Mouse (Mus musculus) forebrain, embryonic 13.5 days (tissue): Measurements from ENCODE around the gene Gucy2g. TPM values are rescaled to one million over a fixed set of nuclear protein-coding genes. Genes with fewer than 3 reads are reported as not detected.

ENCODE experiments used
- ATAC-seq: fragments of 200-750 bp; cut with Nextera tagmentation; 2 replicates; pipeline ENCODE4 v1.8.0; 2017
- H3K27ac ChIP-seq: fragments of 300-500 bp; sonication (generic); 2 replicates; pipeline ENCODE4 v1.5.1; 2015; ENCODE audit warnings: inconsistent platforms, mild to moderate bottlenecking, moderate library complexity
- H3K27me3 ChIP-seq: fragments of 300-500 bp; sonication (generic); 2 replicates; pipeline ENCODE4 v1.6.1; 2015; ENCODE audit warnings: mild to moderate bottlenecking, inconsistent platforms
- H3K36me3 ChIP-seq: fragments of 300-500 bp; sonication (generic); 2 replicates; pipeline ENCODE4 v1.6.1; 2015; ENCODE audit warnings: mild to moderate bottlenecking, inconsistent platforms; ENCODE audit not compliant: poor library complexity, severe bottlenecking
- H3K4me1 ChIP-seq: fragments of 300-500 bp; sonication (generic); 2 replicates; pipeline ENCODE4 v1.6.1; 2015; ENCODE audit warnings: inconsistent platforms
- H3K4me2 ChIP-seq: fragments of 300-500 bp; sonication (generic); 2 replicates; pipeline ENCODE4 v1.6.1; 2015; ENCODE audit warnings: inconsistent platforms, mild to moderate bottlenecking, moderate library complexity
- H3K4me3 ChIP-seq: fragments of 300-500 bp; sonication (generic); 2 replicates; pipeline ENCODE4 v1.5.1; 2015; ENCODE audit warnings: mild to moderate bottlenecking, inconsistent platforms
- H3K9ac ChIP-seq: fragments of 300-500 bp; sonication (generic); 2 replicates; pipeline ENCODE4 v1.6.1; 2015; ENCODE audit warnings: mild to moderate bottlenecking, inconsistent platforms
- H3K9me3 ChIP-seq: fragments of 300-500 bp; sonication (generic); replicated peaks from 2 replicates; pipeline ENCODE4 v1.6.1; 2016; ENCODE audit warnings: inconsistent platforms
- WGBS: fragments of 180-500 bp; shearing (Covaris S2); methylation state at CpG from one replicate; pipeline ENCODE4 v1.1.7; 2015; 5-methylcytosine and 5-hydroxymethylcytosine counted together
- polyA plus RNA-seq: library from polyadenylated mRNA; unstranded; fragments of >200 nt; fragmentation: Nextera tagmentation; extraction: Ambion mirVana; gene quantifications from 2 replicates; pipeline ENCODE4 v1.2.1, GENCODE M21; 2015

Gucy2g gene
- not detected in 2 replicates for polyA plus RNA-seq

GRCm38 (mm10) chr19:55241186-55241645, at the start of gene Gucy2g:
Gene Gucy2g, minus strand, starts transcription at chr19:55241236.
- WGBS, result 70% methylated on average over 6 of the region's 6 CpGs
- ATAC-seq, result no peak
- H3K27me3 ChIP-seq, result no peaks in the 10 kb centered on the region

GRCm38 (mm10) chr19:55288974-55289373, 47.9 kb upstream of the Gucy2g start:
- peaks cover 8% of the 10 kb centered on the region for H3K36me3 ChIP-seq
- no peaks in the 10 kb centered on the region for H3K9me3 ChIP-seq
- ATAC-seq, result no peak
- H3K27me3 ChIP-seq, result no peaks in the 10 kb centered on the region
- H3K4me2 ChIP-seq, result no peak overlapping the region
- no peak overlapping the region for H3K27ac ChIP-seq
- no peaks in the 10 kb centered on the region for H3K4me1 ChIP-seq
- no peak overlapping the region for H3K9ac ChIP-seq
- no peak overlapping the region for H3K4me3 ChIP-seq

More at GRCm38 (mm10) chr19:55241186-55241645, at the start of gene Gucy2g:
- no peak within 1 kb of the TSS for H3K9ac ChIP-seq
- no peaks in the 10 kb centered on the region for H3K4me1 ChIP-seq
- no peak within 1 kb of the TSS for H3K27ac ChIP-seq
- no peaks in the 10 kb centered on the region for H3K9me3 ChIP-seq
- H3K4me3 ChIP-seq, result no peak within 1 kb of the TSS
- no peaks in the 10 kb centered on the region for H3K36me3 ChIP-seq
- no peak within 1 kb of the TSS for H3K4me2 ChIP-seq

GRCm38 (mm10) chr19:55286034-55286433, 45.0 kb upstream of the Gucy2g start:
- H3K4me1 ChIP-seq, result no peaks in the 10 kb centered on the region
- no peak overlapping the region for H3K4me3 ChIP-seq
- 94% methylated on average over 4 of the region's 4 CpGs for WGBS
- no peaks in the 10 kb centered on the region for H3K9me3 ChIP-seq
- H3K27ac ChIP-seq, result no peak overlapping the region
- no peak for ATAC-seq
- no peaks in the 10 kb centered on the region for H3K27me3 ChIP-seq
- no peak overlapping the region for H3K9ac ChIP-seq
- H3K4me2 ChIP-seq, result no peak overlapping the region
- H3K36me3 ChIP-seq, result peaks cover 8% of the 10 kb centered on the region

- no peak overlapping the region for H3K9ac ChIP-seq
- H3K27ac ChIP-seq, result no peak overlapping the region
- H3K4me3 ChIP-seq, result no peak overlapping the region
- 91% methylated on average over 4 of the region's 4 CpGs for WGBS
- peaks cover 8% of the 10 kb centered on the region for H3K36me3 ChIP-seq
- H3K4me2 ChIP-seq, result no peak overlapping the region
- ATAC-seq, result no peak
- H3K27me3 ChIP-seq, result no peaks in the 10 kb centered on the region
- H3K9me3 ChIP-seq, result no peaks in the 10 kb centered on the region
- H3K4me1 ChIP-seq, result no peaks in the 10 kb centered on the region
Measured at GRCm38 (mm10) chr19:55284093-55284492, 43.1 kb upstream of the Gucy2g start.

DNA sequence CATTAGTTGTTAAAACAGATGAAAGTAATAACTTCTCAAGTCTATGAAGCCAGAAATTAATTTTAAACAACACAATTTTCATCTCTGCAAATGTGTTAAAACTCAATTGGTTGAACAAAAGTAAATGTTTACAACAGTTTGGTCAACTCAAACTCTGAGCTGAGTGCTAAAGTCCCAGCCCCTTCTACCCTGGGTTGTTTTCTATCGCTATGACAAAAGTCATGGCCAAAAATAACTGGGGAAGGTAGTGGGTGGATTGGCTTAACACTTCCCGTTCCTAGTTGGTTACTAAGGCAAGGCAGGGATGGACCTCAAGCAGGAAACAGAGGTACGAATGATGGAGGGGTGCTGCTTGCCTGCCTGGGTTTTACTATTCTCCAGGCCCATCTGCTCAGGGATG, 35.7 kb upstream of the Gucy2g start:
- no peaks in the 10 kb centered on the region for H3K9me3 ChIP-seq
- no peak overlapping the region for H3K9ac ChIP-seq
- H3K4me1 ChIP-seq, result no peaks in the 10 kb centered on the region
- WGBS, result 93% methylated on average over 3 of the region's 3 CpGs
- H3K4me3 ChIP-seq, result no peak overlapping the region
- no peak for ATAC-seq
- no peak overlapping the region for H3K4me2 ChIP-seq
- no peaks in the 10 kb centered on the region for H3K36me3 ChIP-seq
- no peak overlapping the region for H3K27ac ChIP-seq
- H3K27me3 ChIP-seq, result no peaks in the 10 kb centered on the region

DNA sequence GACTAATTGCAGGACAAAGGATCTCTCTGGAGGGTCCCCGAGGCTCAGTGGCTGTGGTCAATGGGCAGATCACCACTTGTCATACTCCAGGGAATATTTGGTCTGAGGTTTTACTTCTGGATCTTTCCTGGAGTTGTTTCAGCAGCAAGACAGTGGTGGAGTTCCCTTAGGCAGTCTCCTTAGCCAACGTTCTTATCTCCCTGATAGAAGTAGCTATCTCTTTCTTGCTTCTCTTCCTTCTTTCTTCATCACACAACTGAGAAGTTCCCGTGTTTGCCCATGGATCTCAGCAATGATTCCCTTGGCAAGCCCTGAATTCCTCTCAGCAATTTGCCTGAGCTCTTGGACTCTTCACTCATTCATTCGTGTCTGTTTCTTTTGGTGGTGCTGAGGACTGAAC, 35.1 kb upstream of the Gucy2g start:
- H3K9ac ChIP-seq, result no peak overlapping the region
- no peak for ATAC-seq
- 85% methylated on average over 4 of the region's 4 CpGs for WGBS
- no peaks in the 10 kb centered on the region for H3K27me3 ChIP-seq
- H3K36me3 ChIP-seq, result no peaks in the 10 kb centered on the region
- no peak overlapping the region for H3K4me3 ChIP-seq
- no peak overlapping the region for H3K27ac ChIP-seq
- H3K4me2 ChIP-seq, result no peak overlapping the region
- no peaks in the 10 kb centered on the region for H3K9me3 ChIP-seq
- peaks cover 5% of the 10 kb centered on the region for H3K4me1 ChIP-seq

DNA sequence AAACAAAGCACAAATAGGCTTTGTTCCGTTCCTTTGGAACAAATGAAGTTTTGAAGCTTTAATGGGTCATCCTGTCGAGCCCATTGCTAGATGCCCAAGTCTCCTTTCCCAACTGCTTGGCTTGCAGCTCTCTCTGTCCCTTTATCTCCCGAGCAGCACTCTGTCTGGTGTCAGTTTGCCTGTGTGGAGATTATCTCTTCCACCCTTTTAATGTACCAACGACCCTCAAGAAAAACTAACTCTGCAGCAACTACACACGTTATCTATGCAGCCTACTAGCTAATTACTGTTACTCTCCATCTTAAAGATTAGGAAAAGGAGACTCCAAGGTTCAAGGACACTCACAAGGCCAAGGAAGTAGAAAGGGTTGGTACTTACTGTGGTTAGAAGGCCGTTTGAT, 32.3 kb upstream of the Gucy2g start:
- Histone ChIP-seq H3K4me3 (no peak overlapping the region), H3K27ac (no peak overlapping the region), H3K36me3 (no peaks in the 10 kb centered on the region), H3K27me3 (no peaks in the 10 kb centered on the region), H3K9ac (no peak overlapping the region), H3K4me2 (no peak overlapping the region), H3K4me1 (peaks cover 7% of the 10 kb centered on the region), H3K9me3 (no peaks in the 10 kb centered on the region)
- 83% methylated on average over 6 of the region's 6 CpGs for WGBS
- no peak for ATAC-seq

DNA sequence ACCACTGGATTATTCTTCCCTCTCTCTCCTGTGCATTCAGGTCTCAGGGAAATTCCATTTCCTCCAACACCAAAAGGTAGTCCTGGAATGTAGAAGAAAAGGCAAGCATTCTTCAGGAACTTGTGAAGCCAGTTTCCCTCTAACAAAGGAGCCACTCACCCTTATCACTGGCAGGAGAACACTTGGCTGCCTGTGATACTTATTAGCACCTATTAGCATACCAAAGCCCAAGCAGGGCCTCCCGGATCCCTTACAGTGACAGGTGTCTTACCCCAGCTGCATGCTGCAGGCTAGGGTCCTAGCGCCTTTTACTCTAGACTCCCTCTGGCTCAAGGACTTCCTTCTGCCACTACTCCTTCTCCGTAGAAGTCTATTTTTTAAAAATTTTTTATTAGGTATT, 30.4 kb upstream of the Gucy2g start:
- no peaks in the 10 kb centered on the region for H3K36me3 ChIP-seq
- no peaks in the 10 kb centered on the region for H3K27me3 ChIP-seq
- H3K4me2 ChIP-seq, result no peak overlapping the region
- no peak overlapping the region for H3K27ac ChIP-seq
- H3K4me1 ChIP-seq, result peaks cover 7% of the 10 kb centered on the region
- 24% methylated on average over 3 of the region's 3 CpGs for WGBS
- no peak overlapping the region for H3K4me3 ChIP-seq
- ATAC-seq, result peak; percentile 45; the same call in 1 of the 2 replicates
- H3K9me3 ChIP-seq, result no peaks in the 10 kb centered on the region
- H3K9ac ChIP-seq, result no peak overlapping the region

GRCm38 (mm10) chr19:55269051-55269450, 28.0 kb upstream of the Gucy2g start:
- ATAC-seq, result no peak
- peaks cover 7% of the 10 kb centered on the region for H3K4me1 ChIP-seq
- H3K36me3 ChIP-seq, result no peaks in the 10 kb centered on the region
- H3K4me2 ChIP-seq, result no peak overlapping the region
- no peaks in the 10 kb centered on the region for H3K9me3 ChIP-seq
- H3K9ac ChIP-seq, result no peak overlapping the region
- no peaks in the 10 kb centered on the region for H3K27me3 ChIP-seq
- H3K4me3 ChIP-seq, result no peak overlapping the region
- no peak overlapping the region for H3K27ac ChIP-seq
- 79% methylated on average over 5 of the region's 5 CpGs for WGBS

DNA sequence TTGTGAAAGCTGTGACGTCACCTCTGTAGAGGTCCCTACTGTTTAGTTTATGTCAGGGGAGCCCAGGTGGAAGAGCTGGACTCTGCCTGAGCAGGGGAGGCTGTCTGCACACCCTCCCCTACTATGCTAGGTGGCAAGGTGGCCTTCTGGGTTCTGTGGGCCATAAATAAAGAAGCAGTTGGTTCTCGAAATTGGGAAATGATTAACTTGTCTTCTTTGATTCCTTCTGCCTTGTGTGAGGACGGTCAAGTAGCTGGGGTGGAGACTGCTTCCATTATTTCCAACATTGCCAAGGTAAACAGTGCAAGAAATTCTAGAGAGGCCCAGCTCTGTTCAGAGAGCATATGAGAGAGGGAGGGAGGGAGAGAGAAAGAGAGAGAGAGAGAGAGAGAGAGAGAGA, 27.1 kb upstream of the Gucy2g start:
- Histone ChIP-seq H3K27me3 (no peaks in the 10 kb centered on the region), H3K4me3 (no peak overlapping the region), H3K36me3 (no peaks in the 10 kb centered on the region), H3K27ac (no peak overlapping the region), H3K9me3 (no peaks in the 10 kb centered on the region), H3K4me1 (peaks cover 7% of the 10 kb centered on the region), H3K9ac (no peak overlapping the region), H3K4me2 (no peak overlapping the region)
- ATAC-seq, result no peak
- 88% methylated on average over 3 of the region's 3 CpGs for WGBS

GRCm38 (mm10) chr19:55266786-55267185, 25.8 kb upstream of the Gucy2g start:
- H3K4me3 ChIP-seq, result no peak overlapping the region
- H3K4me2 ChIP-seq, result no peak overlapping the region
- no peaks in the 10 kb centered on the region for H3K27me3 ChIP-seq
- H3K9ac ChIP-seq, result no peak overlapping the region
- WGBS, result 83% methylated on average over 3 of the region's 3 CpGs
- no peaks in the 10 kb centered on the region for H3K36me3 ChIP-seq
- no peaks in the 10 kb centered on the region for H3K9me3 ChIP-seq
- H3K27ac ChIP-seq, result no peak overlapping the region
- peaks cover 7% of the 10 kb centered on the region for H3K4me1 ChIP-seq
- no peak for ATAC-seq

DNA sequence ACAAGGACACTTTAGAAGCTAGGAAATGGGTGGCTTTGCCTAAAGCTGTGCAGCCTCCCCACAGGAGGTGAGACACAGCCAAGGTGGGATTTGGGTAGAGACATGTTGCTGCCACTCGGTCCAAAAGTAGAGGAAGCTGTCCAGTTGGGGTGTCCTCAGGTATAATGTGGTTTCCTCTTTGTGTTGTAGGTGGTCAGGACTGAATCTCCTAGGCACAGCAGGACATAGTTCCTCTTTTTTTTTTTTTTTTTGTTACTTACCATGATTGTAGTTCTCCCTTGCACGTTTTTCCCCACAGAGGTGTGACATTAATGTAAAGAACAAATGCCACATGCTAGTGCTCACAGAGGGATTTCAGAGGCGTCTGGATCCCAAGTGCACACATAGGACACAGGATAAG, 24.2 kb upstream of the Gucy2g start:
- Histone ChIP-seq H3K4me3 (no peak overlapping the region), H3K4me1 (no peaks in the 10 kb centered on the region), H3K9me3 (no peaks in the 10 kb centered on the region), H3K36me3 (no peaks in the 10 kb centered on the region), H3K4me2 (no peak overlapping the region), H3K27ac (no peak overlapping the region), H3K9ac (no peak overlapping the region), H3K27me3 (no peaks in the 10 kb centered on the region)
- no peak for ATAC-seq
- WGBS, result 71% methylated on average over 3 of the region's 3 CpGs

DNA sequence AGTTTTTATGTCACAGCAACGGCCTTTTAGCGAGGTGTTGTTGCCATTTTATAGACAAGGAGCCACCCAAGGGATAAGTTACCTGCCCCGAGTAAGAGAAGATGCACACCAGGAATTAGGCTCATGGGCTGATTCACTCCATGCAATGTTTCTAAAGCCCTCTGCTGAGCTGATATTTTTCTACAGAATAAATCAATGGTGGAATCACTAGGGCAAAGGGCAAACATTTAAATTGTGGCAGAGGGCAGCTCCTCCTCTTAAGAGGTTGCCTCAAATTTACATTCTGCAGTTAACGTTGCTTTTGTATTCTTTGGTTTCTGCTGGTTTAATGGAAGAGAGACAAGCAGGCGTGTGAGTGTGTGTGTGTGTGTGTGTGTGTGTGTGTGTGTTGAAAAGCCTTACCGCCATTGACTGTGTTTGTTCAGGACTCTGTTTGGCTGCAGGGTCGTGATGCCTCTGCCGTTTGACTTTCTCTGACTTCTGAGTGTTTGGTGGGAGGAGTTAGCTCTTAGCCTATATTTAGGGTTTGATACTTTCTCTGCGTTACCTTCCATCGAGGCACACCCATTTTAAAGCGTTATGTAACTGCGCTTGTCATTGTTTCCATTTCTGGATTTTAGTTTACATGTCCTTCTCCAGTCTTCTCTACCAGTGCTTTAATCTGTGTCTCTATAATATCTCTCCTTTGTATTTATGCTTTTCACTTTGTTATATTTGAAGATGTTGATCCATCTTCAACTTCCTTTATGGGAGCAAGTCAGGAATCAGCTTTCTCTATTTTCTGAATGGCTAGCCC, 19.6 kb upstream of the Gucy2g start:
- H3K4me2 ChIP-seq, result no peak overlapping the region
- WGBS, result 83% methylated on average over 12 of the region's 12 CpGs
- H3K9me3 ChIP-seq, result no peaks in the 10 kb centered on the region
- H3K27ac ChIP-seq, result no peak overlapping the region
- H3K4me1 ChIP-seq, result no peaks in the 10 kb centered on the region
- H3K27me3 ChIP-seq, result no peaks in the 10 kb centered on the region
- H3K4me3 ChIP-seq, result no peak overlapping the region
- H3K36me3 ChIP-seq, result no peaks in the 10 kb centered on the region
- no peak overlapping the region for H3K9ac ChIP-seq
- ATAC-seq, result no peak
